26 mouse cellular contexts compared by ENCODE assay signal in genomic region chr16:3727980-3728720, GRCm38 (mm10). TPM values are rescaled to one million over a fixed set of nuclear protein-coding genes. Genes with fewer than 3 reads are reported as not detected.
DNase-seq lines count a peak whose midpoint lies in the region; ATAC-seq and TF ChIP-seq lines count a peak whose summit lies in the region.
"Had no signal": no experiment of that assay in that cellular context is flagged by ENCODE, and none has a peak within 500 bp of the region (broad histone marks: within the 10 kb centered on the region; RNA-seq: fewer than 3 reads in every experiment).

No protein-coding gene starts in this region.

- no peaks in the 10 kb centered on the region for H3K9me3 ChIP-seq in embryonic facial prominence, embryonic 15.5 days (replicated peaks)
- no peaks in the 10 kb centered on the region for H3K9me3 ChIP-seq in embryonic facial prominence, embryonic 10.5 days
- H3K9me3 ChIP-seq: embryonic facial prominence, embryonic 13.5 days; forebrain, embryonic 13.5 days; forebrain, embryonic 15.5 days; G1E had no signal

- no peak overlapping the region for H3K4me2 ChIP-seq in embryonic facial prominence, embryonic 15.5 days (replicated peaks)
- H3K4me2 ChIP-seq in myocyte (ENCODE audit: low read depth): peak overlapping the region; percentile 61
- H3K4me2 ChIP-seq: embryonic facial prominence, embryonic 13.5 days; forebrain, embryonic 13.5 days; forebrain, embryonic 15.5 days had no signal

- H3K36me3 ChIP-seq in embryonic facial prominence, embryonic 15.5 days: no peaks in the 10 kb centered on the region
- no peaks in the 10 kb centered on the region for H3K36me3 ChIP-seq in embryonic facial prominence, embryonic 10.5 days (replicated peaks)
- no peaks in the 10 kb centered on the region for H3K36me3 ChIP-seq in myocyte (ENCODE audit: control insufficient read depth, insufficient read depth)
- H3K36me3 ChIP-seq: embryonic facial prominence, embryonic 13.5 days; forebrain, embryonic 15.5 days; G1E had no signal

- no peak overlapping the region for H3K9ac ChIP-seq in embryonic facial prominence, embryonic 15.5 days
- H3K9ac ChIP-seq: embryonic facial prominence, embryonic 13.5 days; forebrain, embryonic 13.5 days; forebrain, embryonic 15.5 days; forebrain, postnatal 0 days had no signal

- TF ChIP-seq POLR2A in myocyte (IDR thresholded peaks at IDR 0.05; ENCODE audit: insufficient read length, low read depth): no peak

- no peak overlapping the region for H3ac ChIP-seq in myocyte (ENCODE audit: control insufficient read depth, insufficient read length)

- ATAC-seq in embryonic facial prominence, embryonic 15.5 days (ENCODE audit: insufficient number of reproducible peaks, low FRiP score, low TSS enrichment, low read depth): peak; percentile 24; the same call in 1 of the 2 replicates
- no peak for ATAC-seq in activated CD4-positive, CD25-positive, alpha-beta regulatory T cell, adult 4 months
- ATAC-seq: CD4-positive, CD25-positive, alpha-beta regulatory T cell, adult 4 months; forebrain, embryonic 13.5 days; forebrain, embryonic 15.5 days; forebrain, postnatal 0 days had no signal

- no peaks in the 10 kb centered on the region for H3K27me3 ChIP-seq in embryonic facial prominence, embryonic 15.5 days
- no peaks in the 10 kb centered on the region for H3K27me3 ChIP-seq in embryonic facial prominence, embryonic 10.5 days (replicated peaks; ENCODE audit: low read depth, poor library complexity, severe bottlenecking)
- H3K27me3 ChIP-seq in myocyte (ENCODE audit: control insufficient read depth, insufficient read depth, insufficient read length): no peaks in the 10 kb centered on the region
- H3K27me3 ChIP-seq: embryonic facial prominence, embryonic 13.5 days; forebrain, embryonic 13.5 days; forebrain, embryonic 15.5 days had no signal

- no peaks in the 10 kb centered on the region for H3K79me2 ChIP-seq in myocyte (ENCODE audit: control insufficient read depth, insufficient read depth)

- 82% methylated on average over 6 of the region's 6 CpGs for WGBS in embryonic facial prominence, embryonic 15.5 days
- WGBS in embryonic facial prominence, embryonic 10.5 days: 80% methylated on average over 6 of the region's 6 CpGs

- no peak overlapping the region for H3K4me3 ChIP-seq in embryonic facial prominence, embryonic 15.5 days (replicated peaks)
- H3K4me3 ChIP-seq in embryonic facial prominence, embryonic 10.5 days: no peak overlapping the region
- H3K4me3 ChIP-seq in myocyte: no peak overlapping the region
- H3K4me3 ChIP-seq: embryonic facial prominence, embryonic 13.5 days; forebrain, embryonic 13.5 days; forebrain, embryonic 15.5 days had no signal

- H3K4me1 ChIP-seq in embryonic facial prominence, embryonic 15.5 days: no peaks in the 10 kb centered on the region
- no peaks in the 10 kb centered on the region for H3K4me1 ChIP-seq in embryonic facial prominence, embryonic 10.5 days
- H3K4me1 ChIP-seq: embryonic facial prominence, embryonic 13.5 days; forebrain, embryonic 13.5 days; forebrain, embryonic 15.5 days had no signal

- H3K27ac ChIP-seq in embryonic facial prominence, embryonic 15.5 days (replicated peaks): no peak overlapping the region
- no peak overlapping the region for H3K27ac ChIP-seq in embryonic facial prominence, embryonic 10.5 days (replicated peaks)
- H3K27ac ChIP-seq: embryonic facial prominence, embryonic 13.5 days; forebrain, embryonic 13.5 days; forebrain, embryonic 15.5 days had no signal

- no peak for DNase-seq in embryonic facial prominence, embryonic 10.5 days (ENCODE audit: low spot score)
- peak; percentile 41 for DNase-seq in 416B (ENCODE audit: low read depth)
- peak; percentile 32 for DNase-seq in Muller cell, postnatal 12 days (ENCODE audit: inconsistent ontology term)
- no peak for DNase-seq in kidney, adult 9 months
- DNase-seq in layer of hippocampus, postnatal 10 days (ENCODE audit: low spot score in 2 of 2): no peak
- DNase-seq: adrenal gland, adult 8-10 months; adrenal gland, postnatal 14 days; adrenal gland, postnatal 36 days; cerebellum, adult 11-12 months; cerebellum, adult 2 months; cerebellum, adult 9-10 months; cerebellum, postnatal 10 days; cerebellum, postnatal 25 days; forebrain, postnatal 0 days had no signal

TF ChIP-seq in myocyte, 11 proteins besides CTCF, POLR2A, EP300 and RAD21:
- TF ChIP-seq E2F4 (IDR thresholded peaks at IDR 0.05; ENCODE audit: insufficient read depth) (no peak), USF1 (IDR thresholded peaks at IDR 0.05; ENCODE audit: low read depth) (no peak), SRF (IDR thresholded peaks at IDR 0.05; ENCODE audit: control insufficient read depth, insufficient read length, low read depth) (no peak), TCF12 (IDR thresholded peaks at IDR 0.05; ENCODE audit: insufficient read depth, poor library complexity, severe bottlenecking) (peak; percentile 35), TCF3 (IDR thresholded peaks at IDR 0.05; ENCODE audit: insufficient read length, low read depth) (no peak), POLR2AphosphoS2 (IDR thresholded peaks at IDR 0.05; ENCODE audit: insufficient read length, low read depth) (no peak), CEBPB (IDR thresholded peaks at IDR 0.05; ENCODE audit: insufficient read depth, poor library complexity, severe bottlenecking) (no peak), REST (IDR thresholded peaks at IDR 0.05; ENCODE audit: insufficient read depth, insufficient read length) (no peak), MYOG (IDR thresholded peaks at IDR 0.05; ENCODE audit: control insufficient read depth in 1 of 3, insufficient read depth in 1 of 3, insufficient read length in 2 of 3, low read depth in 2 of 3) (no peak), MAX (IDR thresholded peaks at IDR 0.05; ENCODE audit: low read depth) (no peak), MYOD1 (IDR thresholded peaks at IDR 0.05; ENCODE audit: control insufficient read depth in 1 of 3, insufficient read length in 2 of 3, low read depth in 2 of 3) (peak in 2 of 3 experiments; percentile 52 to 68)
TF ChIP-seq in myocyte: peak in this region for 2.

RNA-seq across cellular contexts. Expression of gene Mefv, which starts 10.3 kb away (rescaled TPM):
- polyA plus RNA-seq in embryonic facial prominence, embryonic 15.5 days (2015; fragmentation: Nextera tagmentation; extraction: Ambion mirVana): 0.08 and 0.17 TPM in 2 replicates
- not detected in 2 replicates for polyA plus RNA-seq in embryonic facial prominence, embryonic 10.5 days (2016; fragmentation: Nextera tagmentation; extraction: Ambion mirVana)
- not detected for polyA plus RNA-seq in myocyte (2012; fragmentation: generic; extraction: Trizol)
- total RNA-seq in layer of hippocampus, postnatal 10 days (2021): not detected
- polyA plus RNA-seq in activated CD4-positive, CD25-positive, alpha-beta regulatory T cell, adult 4 months (2017; shearing (Covaris generic)): not detected
- total RNA-seq: adrenal gland, adult 18-20 months; adrenal gland, postnatal 36 days; CH12.LX; forebrain, postnatal 0 days had no signal
- polyA plus RNA-seq: cerebellum, adult 2 months; embryonic facial prominence, embryonic 11.5 days; embryonic facial prominence, embryonic 13.5 days; forebrain, embryonic 11.5 days; forebrain, embryonic 13.5 days; forebrain, embryonic 15.5 days; forebrain, postnatal 0 days; G1E had no signal

RNA-seq across cellular contexts. Expression of gene Zfp263, which starts 15.7 kb away (rescaled TPM):
- 44.9 and 53.9 TPM in 2 replicates for polyA plus RNA-seq in embryonic facial prominence, embryonic 15.5 days (2015; fragmentation: Nextera tagmentation; extraction: Ambion mirVana)
- polyA plus RNA-seq in embryonic facial prominence, embryonic 10.5 days (2016; fragmentation: Nextera tagmentation; extraction: Ambion mirVana): 51.3 and 53.3 TPM in 2 replicates
- polyA plus RNA-seq in myocyte (2012; fragmentation: generic; extraction: Trizol): 0.01 TPM
- total RNA-seq in layer of hippocampus, postnatal 10 days (2021): 10 to 100 TPM; 19.7 to 21.8 TPM
- 10 to 100 TPM; 69.2 to 95.7 TPM for polyA plus RNA-seq in activated CD4-positive, CD25-positive, alpha-beta regulatory T cell, adult 4 months (2017; shearing (Covaris generic))

Comparison
In these comparisons a context has a peak if more than half of its experiments do, and no peak if none do; other contexts are left out.
1. DNase-seq: peak in 416B (single experiment) and Muller cell, postnatal 12 days (single experiment); none in embryonic facial prominence, embryonic 10.5 days (single experiment), kidney, adult 9 months (single experiment) and layer of hippocampus, postnatal 10 days (0 of 2).
2. RNA of gene Zfp263, which starts 15.7 kb away (polyA plus RNA-seq): 69.2 to 95.7 TPM in activated CD4-positive, CD25-positive, alpha-beta regulatory T cell, adult 4 months, 44.9 to 53.9 TPM in embryonic facial prominence, embryonic 15.5 days and 51.3 to 53.3 TPM in embryonic facial prominence, embryonic 10.5 days; 0.01 TPM in myocyte (single experiment); every median in the first group is over 10 times any median in the second.